Mouse (Mus musculus) megakaryocyte, embryonic 14.5 days (primary cell): ENCODE measurements around the gene Gm20388.

Source experiments
- FLI1 ChIP-seq: IDR thresholded peaks from 2 replicates; pipeline ENCODE4 v1.6.1; 2012; ENCODE audit warnings: low read length, inconsistent platforms, mixed read lengths
- GATA1 ChIP-seq: IDR thresholded peaks from 3 replicates; pipeline ENCODE4 v1.6.1; 2012; ENCODE audit warnings: mixed read lengths, low read length, inconsistent platforms, borderline replicate concordance

- TF ChIP-seq FLI1: no peak
- TF ChIP-seq GATA1: no peak
Measured at GRCm38 (mm10) chr8:121947753-121948141, 2037.1 kb downstream of the Gm20388 start.
